Mouse (Mus musculus): ENCODE measurements around the gene Cox7a2. TPM values are rescaled to one million over a fixed set of nuclear protein-coding genes. Genes with fewer than 3 reads are reported as not detected.

Cox7a2 gene
- 384 and 387 TPM in 2 replicates for polyA plus RNA-seq (2012; rRNA removed)

DNA sequence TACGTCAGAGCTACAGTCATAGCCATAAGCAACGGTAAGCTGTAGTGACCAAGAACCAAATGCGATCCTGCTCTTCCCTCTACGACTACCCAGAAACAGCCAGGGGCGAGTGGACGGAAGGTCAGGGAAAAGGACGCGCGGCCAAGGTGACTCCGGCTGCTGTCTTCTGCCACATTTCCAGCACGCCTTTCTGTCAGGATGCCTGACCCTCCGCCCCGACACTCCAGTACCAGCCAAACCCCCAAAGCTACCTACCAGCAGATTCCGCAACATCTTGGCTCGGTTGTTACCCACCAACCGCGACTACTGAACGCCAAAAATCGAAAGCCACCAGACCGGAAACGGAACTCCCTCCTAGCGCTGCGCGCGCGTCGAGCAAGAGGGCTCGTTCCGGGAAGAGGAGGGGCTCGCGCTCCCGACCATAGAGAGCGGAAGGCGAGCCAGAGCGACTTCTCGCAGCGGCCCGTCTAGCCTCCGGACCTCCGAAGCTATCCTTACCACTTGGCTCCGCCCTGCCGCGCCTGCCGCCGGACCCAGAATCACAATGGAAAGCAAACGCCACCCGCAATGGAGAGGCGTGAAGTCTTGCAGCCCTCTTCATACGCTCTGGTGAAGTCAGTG, at the start of gene Cox7a2:
TSS of gene Cox7a2 (minus strand) at position 494 of the 621 bp plus-strand sequence.

DNA sequence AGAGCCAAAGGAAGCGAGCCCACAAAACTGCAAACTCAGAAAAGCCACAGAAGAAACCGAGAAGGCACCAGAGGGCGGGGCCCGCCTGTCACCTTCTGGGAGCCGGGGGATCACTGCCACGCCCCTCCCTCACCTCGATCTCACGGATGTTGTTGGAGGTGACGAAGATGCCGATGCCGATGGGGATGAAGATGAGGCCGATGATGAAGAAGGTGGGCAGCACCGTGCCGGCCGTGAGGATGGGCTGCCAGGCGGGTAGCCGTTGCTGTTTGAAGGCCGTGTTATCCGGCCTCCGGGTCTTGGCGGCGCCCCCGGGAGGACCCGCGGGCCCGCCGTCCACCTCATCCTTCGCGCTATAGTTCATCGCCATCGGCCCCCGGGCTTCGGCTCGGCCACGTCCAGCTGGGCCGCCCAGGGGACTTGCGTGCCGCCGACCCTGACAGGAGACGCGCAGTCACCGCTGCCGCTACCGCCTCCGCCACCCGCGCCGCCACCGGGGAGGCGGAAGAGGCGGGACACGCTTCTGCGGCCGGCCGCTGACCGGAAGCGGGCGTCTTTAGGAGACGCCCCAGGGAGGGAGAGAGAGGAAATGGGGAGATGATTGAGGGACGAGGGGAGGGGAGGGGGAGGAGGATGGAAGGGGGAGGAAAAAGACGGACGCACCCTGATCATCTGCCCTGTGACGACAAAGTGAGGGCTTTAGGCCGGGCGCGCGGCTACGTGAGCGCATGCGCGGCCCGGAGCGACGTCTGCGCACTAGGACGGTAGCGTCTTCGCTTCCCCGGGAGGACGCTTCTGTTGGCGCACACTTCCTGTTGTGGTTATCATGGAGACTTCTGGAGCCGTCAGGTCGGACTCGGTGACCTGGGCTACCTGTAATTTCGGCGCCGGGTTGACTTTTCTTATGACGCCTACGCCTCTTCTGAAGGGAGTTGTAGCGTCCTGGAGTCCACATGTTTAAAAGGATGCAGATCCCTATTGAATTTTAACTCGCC, 33.5 kb upstream of the Cox7a2 start, which contains the start of gene Tmem30a:
TSS of gene Tmem30a (minus strand) at position 667 of the 995 bp plus-strand sequence.

DNA sequence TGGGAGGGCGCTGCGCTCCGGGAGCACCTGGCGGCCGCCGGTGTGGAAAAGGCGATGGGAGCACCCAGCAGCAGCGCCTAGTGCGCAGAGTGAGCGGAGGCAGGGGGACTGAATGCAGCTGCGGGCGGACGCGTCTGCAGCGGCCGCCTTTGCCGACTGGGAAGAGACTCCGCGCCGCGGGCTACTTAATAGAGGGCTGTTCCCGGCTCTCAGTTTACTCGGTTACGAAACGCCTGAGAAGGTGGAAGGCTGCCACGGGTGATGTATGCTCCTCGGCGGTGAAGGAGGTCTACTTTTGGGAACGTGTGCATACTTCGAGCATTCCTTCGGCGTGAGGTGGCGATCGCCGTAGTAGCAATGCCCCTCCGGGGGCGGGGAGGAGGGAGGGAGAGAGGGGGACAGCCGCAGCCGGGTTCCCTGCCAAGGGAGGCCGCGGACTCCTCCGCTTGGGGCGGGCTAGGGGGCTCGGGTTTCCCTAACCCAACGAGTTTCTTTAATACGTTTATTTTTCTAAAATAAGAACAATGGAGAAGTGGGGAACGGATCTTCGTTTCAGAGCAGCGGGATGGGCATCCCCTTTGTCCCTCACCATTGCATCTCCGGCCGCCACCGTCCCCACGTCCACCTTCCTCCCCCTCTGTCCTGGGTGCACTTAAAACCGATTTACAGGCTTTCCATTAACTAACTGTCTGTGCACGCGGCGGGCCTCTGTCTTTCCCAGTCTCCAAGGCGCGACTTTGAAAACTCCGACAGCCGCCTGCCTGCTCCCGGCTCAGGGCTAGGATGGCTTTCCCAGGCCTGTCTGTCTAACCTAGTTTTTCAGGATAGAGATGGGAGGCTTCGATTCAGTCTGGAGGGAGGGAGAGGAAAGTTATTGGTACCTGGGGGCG, 41.0 kb downstream of the Cox7a2 start, which contains the start of gene Col12a1:
TSS of gene Col12a1 (minus strand) at position 351 of the 890 bp plus-strand sequence.

Other genes with a start within 250 kb of the Cox7a2 start
- 3.3 TPM in 2 replicates for gene Col12a1, start 41.0 kb downstream of the Cox7a2 start, polyA plus RNA-seq (2012; rRNA removed)
- gene Tmem30a, start 33.6 kb upstream of the Cox7a2 start, polyA plus RNA-seq (2012; rRNA removed), result 29.7 and 31.4 TPM in 2 replicates